Mouse (Mus musculus) liver, adult 2 months (tissue): ENCODE measurements around the gene Btn1a1.

ENCODE experiments used
- CTCF ChIP-seq: fragments of 200-500 bp; IDR thresholded peaks from 2 replicates; pipeline ENCODE4 v1.5.1; 2011; ENCODE audit warnings: low read depth, low read length, control low read depth
- POLR2A ChIP-seq: fragments of 200-500 bp; IDR thresholded peaks from 2 replicates; pipeline ENCODE4 v1.6.1; 2011; ENCODE audit warnings: low read length, control low read depth; ENCODE audit not compliant: insufficient read depth; ENCODE audit errors: extremely low read depth

DNA sequence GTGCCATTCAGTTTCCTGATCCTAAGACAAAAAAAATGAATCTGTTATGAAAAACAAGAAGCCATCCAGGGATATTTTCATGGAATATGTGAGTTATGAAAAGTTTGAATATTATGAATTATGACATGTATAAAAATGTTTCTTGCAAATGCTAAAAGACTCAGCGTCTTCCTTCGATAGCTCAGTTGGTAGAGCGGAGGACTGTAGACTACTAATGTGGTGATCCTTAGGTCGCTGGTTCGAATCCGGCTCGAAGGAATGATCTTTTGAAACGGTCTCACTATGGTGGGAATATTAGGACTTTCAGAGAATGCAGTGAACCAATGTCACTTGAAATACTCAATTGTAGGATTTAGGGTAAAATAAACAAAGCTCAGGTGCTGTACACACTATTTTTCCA, 39.4 kb downstream of the Btn1a1 start:
- TF ChIP-seq CTCF, result no peak
- no peak for TF ChIP-seq POLR2A
